Mouse (Mus musculus): ENCODE results near the gene Ercc8. TPM values are rescaled to one million over a fixed set of nuclear protein-coding genes. Genes with fewer than 3 reads are reported as not detected.

Ercc8 gene
- polyA plus RNA-seq, 1 experiment from 2014 or later, result 11.8 TPM

- 0 out of 2 replicates have a peak overlapping the region, but pooled peaks have one; percentile 5 for H3K4me2 ChIP-seq (ENCODE audit: low read length)
- peaks cover 2 to 9% of the 10 kb centered on the region in 2 experiments for H3K4me1 ChIP-seq (ENCODE audit: control insufficient read depth in 2 of 2, insufficient read depth in 2 of 2, low read length in 2 of 2)
- H3K36me3 ChIP-seq (ENCODE audit: control insufficient read depth, insufficient read depth, low read length), result no peaks in the 10 kb centered on the region
- 38% methylated on average over 6 of the region's 6 CpGs for WGBS
- no peak for ATAC-seq (ENCODE audit: insufficient number of reproducible peaks, insufficient read depth, low FRiP score, low read depth)
- H3K27ac ChIP-seq (replicated peaks in 1 of 2; ENCODE audit: control insufficient read depth in 1 of 2, insufficient read depth in 1 of 2, low read depth in 2 of 2, low read length in 2 of 2), result peak overlapping the region in 1 of 2 experiments; percentile 19; a peak in 2 of 4 replicates
- H3K9me3 ChIP-seq (ENCODE audit: control insufficient read depth, low read length), result no peaks in the 10 kb centered on the region
- no peak overlapping the region; the same call in 1 of the 2 replicates for H3K9ac ChIP-seq (ENCODE audit: low read length)
- H3K27me3 ChIP-seq (ENCODE audit: control insufficient read depth, insufficient read depth, low read length), result no peaks in the 10 kb centered on the region
- no peak overlapping the region for H3K4me3 ChIP-seq (ENCODE audit: control insufficient read depth in 1 of 2, insufficient read depth in 1 of 2, low read depth in 1 of 2, low read length in 2 of 2)
Measured at GRCm38 (mm10) chr13:108132031-108132819, 26.3 kb upstream of the Ercc8 start.

- WGBS, result 89% methylated on average over 6 of the region's 6 CpGs
Measured at GRCm38 (mm10) chr13:108135617-108136016, 22.9 kb upstream of the Ercc8 start.

DNA sequence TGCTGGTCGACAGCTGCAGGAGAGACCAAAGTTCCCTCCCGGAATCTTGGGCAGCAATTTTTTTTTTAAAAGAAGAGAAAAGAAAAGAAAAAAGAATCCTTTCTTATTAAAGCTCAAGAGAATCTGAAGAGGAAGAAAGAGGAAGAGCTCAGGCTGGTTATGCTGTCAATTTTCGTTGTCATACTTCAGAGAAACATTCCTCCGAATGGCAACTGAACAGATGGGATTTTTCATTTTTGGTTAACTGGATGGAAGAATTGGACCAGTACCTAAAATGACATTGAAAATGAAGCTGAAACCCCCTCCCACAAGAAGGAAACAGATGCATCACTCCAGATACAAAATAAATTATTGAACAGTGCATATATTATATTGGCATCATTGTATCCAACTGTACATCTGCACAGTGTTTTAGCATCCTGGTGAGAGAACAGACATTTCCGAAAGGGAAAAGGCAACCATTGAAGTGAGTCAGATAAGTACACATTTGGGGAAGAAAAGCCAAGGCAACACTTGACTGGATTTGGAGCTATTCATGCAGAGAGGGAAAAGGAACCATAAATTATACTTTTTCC lies 20.0 kb upstream of the Ercc8 start:
- ATAC-seq (ENCODE audit: insufficient number of reproducible peaks, insufficient read depth, low FRiP score, low read depth), result no peak
- Histone ChIP-seq H3K4me2 (ENCODE audit: low read length) (no peak overlapping the region), H3K27ac (replicated peaks in 1 of 2; ENCODE audit: control insufficient read depth in 1 of 2, insufficient read depth in 1 of 2, low read depth in 2 of 2, low read length in 2 of 2) (no peak overlapping the region), H3K4me3 (ENCODE audit: control insufficient read depth in 1 of 2, insufficient read depth in 1 of 2, low read depth in 1 of 2, low read length in 2 of 2) (no peak overlapping the region), H3K9ac (ENCODE audit: low read length) (no peak overlapping the region), H3K4me1 (ENCODE audit: control insufficient read depth in 2 of 2, insufficient read depth in 2 of 2, low read length in 2 of 2) (no peaks in the 10 kb centered on the region), H3K27me3 (ENCODE audit: control insufficient read depth, insufficient read depth, low read length) (no peaks in the 10 kb centered on the region), H3K36me3 (ENCODE audit: control insufficient read depth, insufficient read depth, low read length) (no peaks in the 10 kb centered on the region), H3K9me3 (ENCODE audit: control insufficient read depth, low read length) (no peaks in the 10 kb centered on the region)
- 85% methylated on average over 5 of the region's 5 CpGs for WGBS

More at GRCm38 (mm10) chr13:108135617-108136016, 22.9 kb upstream of the Ercc8 start:
- Histone ChIP-seq H3K4me3 (ENCODE audit: control insufficient read depth in 1 of 2, insufficient read depth in 1 of 2, low read depth in 1 of 2, low read length in 2 of 2) (no peak overlapping the region), H3K27ac (replicated peaks in 1 of 2; ENCODE audit: control insufficient read depth in 1 of 2, insufficient read depth in 1 of 2, low read depth in 2 of 2, low read length in 2 of 2) (no peak overlapping the region), H3K4me1 (ENCODE audit: control insufficient read depth in 2 of 2, insufficient read depth in 2 of 2, low read length in 2 of 2) (peaks cover 2 to 9% of the 10 kb centered on the region in 2 experiments), H3K36me3 (ENCODE audit: control insufficient read depth, insufficient read depth, low read length) (no peaks in the 10 kb centered on the region), H3K4me2 (ENCODE audit: low read length) (no peak overlapping the region), H3K9ac (ENCODE audit: low read length) (no peak overlapping the region), H3K27me3 (ENCODE audit: control insufficient read depth, insufficient read depth, low read length) (no peaks in the 10 kb centered on the region), H3K9me3 (ENCODE audit: control insufficient read depth, low read length) (no peaks in the 10 kb centered on the region)
- ATAC-seq (ENCODE audit: insufficient number of reproducible peaks, insufficient read depth, low FRiP score, low read depth), result no peak

DNA sequence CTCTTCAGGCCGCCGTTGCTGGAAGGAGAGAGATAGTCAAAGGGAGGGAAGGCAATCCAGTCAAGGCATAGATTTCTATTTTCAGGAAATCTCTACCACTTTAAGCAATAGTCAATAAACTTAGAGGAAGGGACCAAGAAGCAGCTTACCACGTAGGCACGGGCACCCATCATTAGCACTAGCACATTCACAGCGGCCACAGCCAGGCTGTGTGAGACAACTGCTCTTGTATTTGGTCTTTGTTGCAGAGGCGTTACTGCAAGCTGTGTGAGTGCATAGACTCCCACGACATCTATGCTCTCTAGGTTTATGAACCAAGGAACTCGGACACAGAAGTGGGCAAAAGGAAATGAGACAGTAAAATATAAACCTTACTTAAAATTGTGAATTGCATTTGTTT lies 14.4 kb upstream of the Ercc8 start:
- Histone ChIP-seq H3K27me3 (ENCODE audit: control insufficient read depth, insufficient read depth, low read length) (no peaks in the 10 kb centered on the region), H3K4me1 (ENCODE audit: control insufficient read depth in 2 of 2, insufficient read depth in 2 of 2, low read length in 2 of 2) (no peaks in the 10 kb centered on the region), H3K27ac (replicated peaks in 1 of 2; ENCODE audit: control insufficient read depth in 1 of 2, insufficient read depth in 1 of 2, low read depth in 2 of 2, low read length in 2 of 2) (no peak overlapping the region), H3K9ac (ENCODE audit: low read length) (no peak overlapping the region), H3K9me3 (ENCODE audit: control insufficient read depth, low read length) (no peaks in the 10 kb centered on the region), H3K4me2 (ENCODE audit: low read length) (no peak overlapping the region), H3K4me3 (ENCODE audit: control insufficient read depth in 1 of 2, insufficient read depth in 1 of 2, low read depth in 1 of 2, low read length in 2 of 2) (no peak overlapping the region), H3K36me3 (ENCODE audit: control insufficient read depth, insufficient read depth, low read length) (no peaks in the 10 kb centered on the region)
- 90% methylated on average over 8 of the region's 8 CpGs for WGBS
- no peak for ATAC-seq (ENCODE audit: insufficient number of reproducible peaks, insufficient read depth, low FRiP score, low read depth)

DNA sequence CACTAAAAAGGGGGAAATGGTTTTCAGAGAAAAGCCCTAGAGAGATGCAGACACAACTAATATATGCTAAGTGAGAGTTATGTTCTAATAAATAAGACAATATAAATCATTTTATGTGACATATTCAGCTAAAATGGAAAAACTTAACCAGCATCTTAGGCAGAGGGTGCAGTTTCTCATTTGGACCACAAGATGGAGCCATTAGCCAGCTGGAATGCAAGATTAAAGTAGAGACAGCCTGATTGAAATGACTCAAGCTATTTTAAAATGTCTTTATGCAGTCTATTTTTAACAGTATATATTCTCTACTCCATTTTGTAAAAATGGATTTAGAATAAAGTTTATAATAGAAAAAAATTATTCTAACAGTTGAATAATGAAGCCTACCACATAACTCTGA lies 6.7 kb upstream of the Ercc8 start:
- Histone ChIP-seq H3K36me3 (ENCODE audit: control insufficient read depth, insufficient read depth, low read length) (no peaks in the 10 kb centered on the region), H3K27me3 (ENCODE audit: control insufficient read depth, insufficient read depth, low read length) (no peaks in the 10 kb centered on the region), H3K4me3 (ENCODE audit: control insufficient read depth in 1 of 2, insufficient read depth in 1 of 2, low read depth in 1 of 2, low read length in 2 of 2) (no peak overlapping the region), H3K4me2 (ENCODE audit: low read length) (no peak overlapping the region), H3K4me1 (ENCODE audit: control insufficient read depth in 2 of 2, insufficient read depth in 2 of 2, low read length in 2 of 2) (0 out of 4 replicates have a peak, but pooled peaks cover 2 to 5% of the 10 kb centered on the region in 2 experiments), H3K9ac (ENCODE audit: low read length) (no peak overlapping the region), H3K27ac (replicated peaks in 1 of 2; ENCODE audit: control insufficient read depth in 1 of 2, insufficient read depth in 1 of 2, low read depth in 2 of 2, low read length in 2 of 2) (no peak overlapping the region), H3K9me3 (ENCODE audit: control insufficient read depth, low read length) (no peaks in the 10 kb centered on the region)
- ATAC-seq (ENCODE audit: insufficient number of reproducible peaks, insufficient read depth, low FRiP score, low read depth), result no peak

DNA sequence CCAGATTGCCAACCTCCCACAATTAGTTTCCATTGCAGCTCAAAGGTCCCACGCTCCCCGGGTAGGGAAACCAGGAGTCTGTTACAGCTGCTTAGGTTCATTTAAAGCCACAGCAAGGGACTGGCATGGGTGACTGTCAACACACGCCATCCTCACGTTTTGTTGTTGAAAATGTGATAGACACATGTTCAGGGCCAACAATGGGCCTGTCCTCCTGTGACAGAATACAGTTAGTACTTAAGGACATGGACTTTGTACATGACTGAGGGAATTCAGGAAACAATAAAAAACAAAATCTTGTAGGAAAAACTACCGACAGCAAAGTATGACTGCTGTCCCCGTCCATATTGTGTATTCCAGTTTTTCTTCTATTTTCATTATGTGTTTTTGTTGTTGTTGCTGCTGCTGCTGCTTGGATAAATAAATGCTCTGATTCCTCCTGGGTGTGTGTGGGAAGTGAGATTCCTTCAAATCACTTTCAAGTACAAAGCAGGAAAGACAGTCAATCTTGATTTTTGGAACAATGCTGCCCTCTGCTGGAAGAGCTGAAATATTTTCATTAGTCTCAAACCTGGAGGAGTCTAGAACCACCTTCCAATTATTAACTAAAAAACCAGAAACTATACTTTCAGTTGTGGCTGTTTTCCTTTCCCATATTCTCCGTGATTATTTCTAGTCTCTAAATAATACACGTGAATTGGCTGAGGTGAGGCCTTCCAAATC lies 5.7 kb upstream of the Ercc8 start:
- H3K27ac ChIP-seq (replicated peaks in 1 of 2; ENCODE audit: control insufficient read depth in 1 of 2, insufficient read depth in 1 of 2, low read depth in 2 of 2, low read length in 2 of 2), result no peak overlapping the region
- no peaks in the 10 kb centered on the region for H3K36me3 ChIP-seq (ENCODE audit: control insufficient read depth, insufficient read depth, low read length)
- no peak overlapping the region for H3K9ac ChIP-seq (ENCODE audit: low read length)
- H3K4me3 ChIP-seq (ENCODE audit: control insufficient read depth in 1 of 2, insufficient read depth in 1 of 2, low read depth in 1 of 2, low read length in 2 of 2), result no peak overlapping the region
- H3K9me3 ChIP-seq (ENCODE audit: control insufficient read depth, low read length), result no peaks in the 10 kb centered on the region
- no peak overlapping the region for H3K4me2 ChIP-seq (ENCODE audit: low read length)
- no peak for ATAC-seq (ENCODE audit: insufficient number of reproducible peaks, insufficient read depth, low FRiP score, low read depth)
- no peaks in the 10 kb centered on the region for H3K27me3 ChIP-seq (ENCODE audit: control insufficient read depth, insufficient read depth, low read length)
- H3K4me1 ChIP-seq (ENCODE audit: control insufficient read depth in 2 of 2, insufficient read depth in 2 of 2, low read length in 2 of 2), result peaks cover 2 to 5% of the 10 kb centered on the region in 2 experiments; a peak in 1 of 4 replicates
- WGBS, result 49% methylated on average over 8 of the region's 8 CpGs

GRCm38 (mm10) chr13:108157156-108157555 lies 1.4 kb upstream of the Ercc8 start:
- ATAC-seq (ENCODE audit: insufficient number of reproducible peaks, insufficient read depth, low FRiP score, low read depth), result no peak
- Histone ChIP-seq H3K4me2 (ENCODE audit: low read length) (no peak overlapping the region; the same call in 1 of the 2 replicates), H3K4me1 (ENCODE audit: control insufficient read depth in 2 of 2, insufficient read depth in 2 of 2, low read length in 2 of 2) (peaks cover 5 to 15% of the 10 kb centered on the region in 2 experiments; a peak in 2 of 4 replicates), H3K27ac (replicated peaks in 1 of 2; ENCODE audit: control insufficient read depth in 1 of 2, insufficient read depth in 1 of 2, low read depth in 2 of 2, low read length in 2 of 2) (no peak overlapping the region), H3K9ac (ENCODE audit: low read length) (no peak overlapping the region), H3K36me3 (ENCODE audit: control insufficient read depth, insufficient read depth, low read length) (peaks cover 14% of the 10 kb centered on the region), H3K9me3 (ENCODE audit: control insufficient read depth, low read length) (no peaks in the 10 kb centered on the region), H3K27me3 (ENCODE audit: control insufficient read depth, insufficient read depth, low read length) (no peaks in the 10 kb centered on the region), H3K4me3 (ENCODE audit: control insufficient read depth in 1 of 2, insufficient read depth in 1 of 2, low read depth in 1 of 2, low read length in 2 of 2) (no peak overlapping the region)
- WGBS, result 66% methylated on average over 2 of the region's 2 CpGs
